Comparison of ENCODE assay signal across 8 mouse cellular contexts in genomic region chr6:88084278-88085151, GRCm38 (mm10). TPM values are rescaled to one million over a fixed set of nuclear protein-coding genes. Genes with fewer than 3 reads are reported as not detected.
DNase-seq lines count a peak whose midpoint lies in the region; ATAC-seq lines count a peak whose summit lies in the region.

TSS of gene Rpn1 (plus strand) at chr6:88084482.

- H3K9me3 ChIP-seq in megakaryocyte, embryonic 14.5 days: no peaks in the 10 kb centered on the region

- H3K4me3 ChIP-seq in megakaryocyte, embryonic 14.5 days (replicated peaks): peak within 1 kb of the TSS; percentile 99

- H3K27me3 ChIP-seq in megakaryocyte, embryonic 14.5 days (replicated peaks): no peaks in the 10 kb centered on the region

- H3K36me3 ChIP-seq in megakaryocyte, embryonic 14.5 days (replicated peaks; ENCODE audit: low read length): peaks cover 25% of the 10 kb centered on the region

- peak; percentile 98 for DNase-seq in ZHBTc4 (ENCODE audit: low read depth, low spot score)
- DNase-seq in gastrocnemius, adult 8-10 months (ENCODE audit: low spot score in 2 of 2): peak; percentile 95 to 96
- DNase-seq in hindlimb bud, embryonic 11.5 days (ENCODE audit: extremely low spot score, low read depth, low spot score): peak; percentile 73
- DNase-seq in left cerebral cortex, adult 8-10 months (ENCODE audit: low spot score in 2 of 2): peak; percentile 94 to 95
- DNase-seq in right cerebral cortex, postnatal 10 days (ENCODE audit: low spot score in 2 of 2): peak; percentile 98
- DNase-seq in urinary bladder, postnatal 25 days (ENCODE audit: low spot score): peak; percentile 99

- peaks cover 44% of the 10 kb centered on the region for H3K4me1 ChIP-seq in megakaryocyte, embryonic 14.5 days

- peak; percentile 93 for ATAC-seq in common myeloid progenitor, adult 5-6 weeks (replicated peaks; ENCODE audit: low read depth, poor library complexity, severe bottlenecking)

RNA-seq across cellular contexts. Expression of gene Rpn1, which starts in this region (rescaled TPM):
- 196 and 216 TPM in 2 replicates for total RNA-seq in common myeloid progenitor, adult 5-6 weeks (2017)
- 100 to 1,000 TPM in 1 of 4 experiments, 10 to 100 TPM in 3; 67.2 to 101 (median 85.6) TPM for total RNA-seq in gastrocnemius, adult 8-10 months (2022)
- 100 to 1,000 TPM; 166 to 188 (median 171) TPM for total RNA-seq in left cerebral cortex, adult 8-10 months (2022)
- polyA plus RNA-seq in megakaryocyte, embryonic 14.5 days (2012; ENCODE audit: insufficient read depth, low replicate concordance): 32.8 and 59.1 TPM in 2 replicates

Comparison
In these comparisons a context has a peak if more than half of its experiments do, and no peak if none do; other contexts are left out.
1. Peak in every context shown above with its lines: DNase-seq, ATAC-seq and H3K4me3 ChIP-seq.